Mouse (Mus musculus) forebrain, postnatal 0 days (tissue): ENCODE data around the gene Gm20838. TPM values are rescaled to one million over a fixed set of nuclear protein-coding genes. Genes with fewer than 3 reads are reported as not detected.
"Not testable (repeated sequence)": the region's sequence is repeated elsewhere in the genome, so short reads cannot be mapped to it uniquely, and the experiment has no call there.

Experiments
- ATAC-seq: fragments of 200-750 bp; cut with Nextera tagmentation; 2 replicates; pipeline ENCODE4 v1.8.0; 2017; ENCODE audit warnings: mild to moderate bottlenecking, moderate library complexity
- DNase-seq: peaks from one replicate; pipeline ENCODE4 v3.0.0-alpha.2; 2015
- H3K27ac ChIP-seq: fragments of 300-500 bp; sonication (generic); 2 replicates; pipeline ENCODE4 v1.5.1; 2014; ENCODE audit warnings: low read depth, mild to moderate bottlenecking, antibody characterized with exemption, low read length, moderate library complexity, mixed read lengths
- H3K27me3 ChIP-seq: fragments of 300-500 bp; sonication (generic); 2 replicates; pipeline ENCODE4 v1.6.1; 2014; ENCODE audit warnings: mild to moderate bottlenecking, low read length, mixed read lengths; ENCODE audit not compliant: insufficient read depth
- H3K36me3 ChIP-seq: fragments of 300-500 bp; sonication (generic); 2 replicates; pipeline ENCODE4 v1.6.1; 2014; ENCODE audit warnings: mild to moderate bottlenecking, moderate library complexity; ENCODE audit not compliant: insufficient read depth
- H3K4me1 ChIP-seq: fragments of 300-500 bp; sonication (generic); 2 replicates; pipeline ENCODE4 v1.6.1; 2014; ENCODE audit warnings: antibody characterized with exemption; ENCODE audit not compliant: insufficient read depth
- H3K4me2 ChIP-seq: fragments of 300-500 bp; sonication (generic); 2 replicates; pipeline ENCODE4 v1.6.1; 2014; ENCODE audit warnings: low read depth, mild to moderate bottlenecking, moderate library complexity
- H3K4me3 ChIP-seq: fragments of 300-500 bp; sonication (generic); 2 replicates; pipeline ENCODE4 v1.5.1; 2014; ENCODE audit warnings: low read depth, low read length, mixed read lengths
- H3K9ac ChIP-seq: fragments of 300-500 bp; sonication (generic); 2 replicates; pipeline ENCODE4 v1.6.1; 2014; ENCODE audit warnings: mild to moderate bottlenecking
- H3K9me3 ChIP-seq: fragments of 300-500 bp; sonication (generic); 2 replicates; pipeline ENCODE4 v1.6.1; 2016; ENCODE audit warnings: low read length
- WGBS: fragments of 180-500 bp; shearing (Covaris S2); extraction: QIAGEN DNeasy Blood & Tissue Kit; methylation state at CpG from one replicate; pipeline ENCODE4 v1.1.7; 2014; 5-methylcytosine and 5-hydroxymethylcytosine counted together
- polyA plus RNA-seq: library from polyadenylated mRNA; unstranded; fragments of >200 nt; fragmentation: Nextera tagmentation; extraction: Ambion mirVana; gene quantifications from 2 replicates; pipeline ENCODE4 v1.2.1, GENCODE M21; 2015
- total RNA-seq: library from RNA; depleted of rRNA; stranded (reverse); fragments of >200 nt; gene quantifications from 2 replicates; pipeline ENCODE4 v1.2.3, GENCODE M21; 2014; rRNA removed

Gm20838 gene
- total RNA-seq: not detected in 2 replicates
- not detected in 2 replicates for polyA plus RNA-seq

GRCm38 (mm10) chrY:33543064-33543463 lies at the start of gene Gm20838:
Gm20838 (minus strand) TSS chrY:33543164.
- H3K4me3 ChIP-seq, H3K9ac ChIP-seq, H3K36me3 ChIP-seq, H3K27ac ChIP-seq, ATAC-seq, DNase-seq, H3K9me3 ChIP-seq, H3K4me2 ChIP-seq, H3K4me1 ChIP-seq, H3K27me3 ChIP-seq: not testable (repeated sequence)
- no CpG with 5 or more reads among the region's 8 CpGs for WGBS
